Mouse (Mus musculus) adrenal gland, postnatal 25 days (tissue): ENCODE data around the gene Patl1. TPM values are rescaled to one million over a fixed set of nuclear protein-coding genes. Genes with fewer than 3 reads are reported as not detected.
"Not testable (repeated sequence)": the region's sequence is repeated elsewhere in the genome, so short reads cannot be mapped to it uniquely, and the experiment has no call there.

Experiments
- DNase-seq: peaks from one replicate; pipeline ENCODE4 v3.0.0; 2021; ENCODE audit warnings: mixed read lengths
- long read RNA-seq: library from polyadenylated mRNA; stranded (forward); transcript quantifications from one replicate; pipeline ENCODE4 v2.0.0, GENCODE M21; 2021
- total RNA-seq: library from RNA; stranded (reverse); gene quantifications from 2 replicates; pipeline ENCODE4 v1.2.3, GENCODE M21; 2021

Gene Patl1
- total RNA-seq, result 28.9 and 30.0 TPM in 2 replicates
- long read RNA-seq, full-length matches to known transcripts, result 2 of 10 reads
- long read RNA-seq, partial matches to known transcripts, result 5 of 10 reads
- long read RNA-seq, other reads (novel, unspliced or antisense), result 3 of 10 reads

- peak; percentile 99 for DNase-seq
Observed at GRCm38 (mm10) chr19:11912037-11912532, at the start of gene Patl1. Gene Patl1, plus strand, starts transcription at chr19:11912399.

- no peak for DNase-seq
Observed at GRCm38 (mm10) chr19:11867837-11868236, 44.4 kb upstream of the Patl1 start.

DNA sequence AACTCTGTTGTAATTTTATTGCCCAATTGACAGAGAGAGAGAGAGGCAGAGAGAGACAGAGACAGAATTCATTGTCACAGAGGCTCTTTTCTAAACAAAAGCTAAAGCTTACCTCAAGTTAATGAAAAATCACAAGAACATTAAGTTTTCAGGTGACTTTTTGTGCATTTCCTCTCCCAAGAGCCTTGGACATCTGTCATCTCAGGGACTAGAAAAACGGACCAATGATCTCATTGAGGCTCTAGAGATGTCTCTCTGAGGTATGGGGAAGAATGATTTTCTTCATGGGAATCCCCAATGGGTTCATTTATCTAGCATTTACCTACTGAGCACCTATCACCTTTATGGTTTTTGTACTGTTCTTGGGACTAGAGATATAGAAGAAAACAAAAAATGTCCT lies 37.2 kb upstream of the Patl1 start, which contains the start of gene Olfr1419:
Olfr1419 (minus strand) TSS at position 101 of the 400 bp plus-strand sequence.
- DNase-seq, result no peak

DNA sequence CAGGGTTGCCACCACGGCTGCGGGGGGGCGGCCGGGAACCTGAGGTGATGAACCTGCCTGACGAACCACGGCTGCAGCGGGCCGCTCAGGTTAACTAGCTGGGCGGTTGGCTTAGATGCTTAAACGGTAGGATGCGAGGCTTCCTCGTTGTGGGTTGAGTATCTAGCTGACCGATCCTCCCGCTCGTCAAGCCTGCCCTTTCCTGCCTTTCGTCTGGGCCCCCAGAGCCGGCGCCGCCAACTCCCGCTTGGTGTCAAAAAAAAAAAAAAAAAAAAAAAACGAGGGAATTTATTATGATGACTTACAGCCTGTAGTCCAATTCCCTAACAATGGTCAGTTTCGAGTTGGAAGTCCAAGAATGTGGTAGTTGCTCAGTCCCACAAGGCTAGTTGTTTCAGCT lies 33.8 kb upstream of the Patl1 start:
- DNase-seq, result not testable (repeated sequence)

- no peak for DNase-seq
Observed at GRCm38 (mm10) chr19:11886265-11886664, 25.9 kb upstream of the Patl1 start, which contains the start of gene Olfr1420. Gene Olfr1420, plus strand, starts transcription at chr19:11886565.

DNA sequence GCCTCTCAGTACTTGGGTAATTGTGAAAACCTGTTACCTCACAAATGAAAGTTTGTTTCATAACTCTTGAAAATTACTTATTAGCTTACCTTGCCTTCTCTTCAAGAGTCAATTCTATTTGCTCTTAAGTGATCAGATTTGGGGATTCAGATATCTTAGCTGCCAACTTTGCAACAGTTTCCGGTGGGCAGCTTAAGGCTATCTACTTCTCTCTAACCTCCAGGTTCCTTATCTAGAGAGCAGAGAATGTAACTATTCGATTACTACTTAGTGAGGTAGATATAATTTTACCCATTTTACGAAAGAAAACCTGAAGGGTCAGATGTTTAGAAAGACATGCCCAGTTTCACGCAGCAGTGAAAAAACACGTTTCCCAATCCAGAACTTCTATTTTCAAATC lies 1.2 kb upstream of the Patl1 start:
- no peak for DNase-seq

- DNase-seq, result peak; percentile 25
Observed at GRCm38 (mm10) chr19:11911603-11912002, 596 bp upstream of the Patl1 start.

DNA sequence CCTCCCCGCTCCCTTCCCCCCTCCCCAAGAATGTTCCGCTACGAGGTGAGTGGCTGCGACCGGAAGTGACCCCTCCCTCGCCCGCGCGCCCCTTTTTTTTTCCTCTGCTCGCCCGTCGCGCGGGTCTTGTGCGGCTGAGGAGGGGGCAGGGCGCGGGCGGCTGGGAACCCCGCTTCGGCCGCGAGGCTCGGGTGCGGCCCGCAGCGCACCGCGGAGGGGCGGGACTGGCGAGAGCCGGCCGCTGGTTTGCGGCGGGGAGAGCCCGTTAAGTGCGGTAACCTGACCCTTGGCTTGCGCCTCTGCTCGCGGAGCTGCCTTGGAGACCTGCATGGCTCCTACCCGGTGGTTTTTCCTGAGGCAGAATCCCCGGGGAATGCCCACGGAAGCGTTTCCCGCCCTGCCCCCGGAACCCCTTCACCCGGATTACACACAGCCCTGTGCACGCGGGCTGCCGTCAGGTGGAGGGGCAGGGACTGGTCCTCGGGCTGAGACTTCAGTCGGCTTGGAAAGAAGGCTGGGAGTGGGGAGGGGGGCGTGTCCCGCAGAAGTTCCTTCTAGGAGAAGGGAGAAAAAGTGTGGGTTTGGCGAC lies 428 bp downstream of the Patl1 start:
- peak; percentile 56 for DNase-seq

DNA sequence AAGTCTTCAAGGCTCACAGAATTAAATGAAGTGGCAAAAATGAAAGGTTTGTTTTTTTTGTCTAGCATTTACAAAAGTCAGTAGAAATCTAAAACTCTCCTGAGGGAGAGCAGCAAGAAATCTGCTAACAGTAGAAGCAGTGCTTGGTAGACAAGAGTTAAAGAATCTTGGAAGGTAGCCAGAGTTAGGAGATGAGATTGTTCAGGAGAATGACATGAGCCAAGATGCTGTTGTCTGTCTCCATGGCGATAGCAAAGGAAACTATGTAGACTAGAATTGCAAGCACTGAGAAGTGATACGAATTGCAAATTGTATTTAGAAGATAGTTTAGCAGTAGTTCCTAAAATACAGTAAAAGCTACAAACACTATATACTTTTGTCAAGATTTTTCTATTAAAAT lies 3.6 kb downstream of the Patl1 start:
- DNase-seq, result no peak

DNA sequence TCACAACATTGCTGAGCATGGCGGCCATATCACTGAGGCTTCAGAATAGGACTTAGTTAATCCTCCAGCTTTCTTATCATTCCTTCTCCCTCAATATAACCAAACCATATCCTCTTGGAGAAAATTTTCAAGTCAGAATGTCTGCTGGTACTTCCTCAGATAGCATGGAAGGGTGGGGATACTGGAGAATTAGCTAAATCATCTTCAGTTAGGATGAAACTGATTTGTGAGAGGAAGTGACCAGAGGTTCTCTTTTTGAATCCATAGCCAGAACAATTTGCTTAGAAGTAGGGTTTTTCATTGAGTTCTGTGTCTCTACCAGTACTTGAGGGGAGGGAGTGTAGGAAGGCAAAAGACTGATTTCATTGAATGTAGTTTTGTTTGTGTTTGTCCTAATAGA lies 9.9 kb downstream of the Patl1 start:
- DNase-seq, result no peak

- not testable (repeated sequence) for DNase-seq
Observed at GRCm38 (mm10) chr19:11922515-11922914, 10.3 kb downstream of the Patl1 start.

DNA sequence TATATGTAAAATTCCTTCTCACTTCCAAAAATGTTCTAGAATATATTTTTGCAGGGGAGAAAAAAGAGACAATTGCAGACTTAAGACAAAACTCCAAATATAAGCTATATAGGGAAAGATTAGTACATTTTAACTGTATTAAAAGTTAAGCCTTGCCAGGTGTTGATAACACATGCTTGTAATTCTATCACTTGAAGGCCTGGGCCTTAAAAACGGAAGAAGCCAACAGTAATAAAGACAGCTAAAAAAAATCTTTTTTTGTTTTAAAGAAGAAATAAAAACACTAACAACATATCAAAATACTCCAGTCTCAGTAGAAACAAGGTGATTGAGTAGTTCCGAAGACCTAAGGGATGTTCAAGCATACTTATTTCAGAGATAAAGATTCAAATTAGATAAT lies 14.2 kb downstream of the Patl1 start:
- DNase-seq, result no peak

DNA sequence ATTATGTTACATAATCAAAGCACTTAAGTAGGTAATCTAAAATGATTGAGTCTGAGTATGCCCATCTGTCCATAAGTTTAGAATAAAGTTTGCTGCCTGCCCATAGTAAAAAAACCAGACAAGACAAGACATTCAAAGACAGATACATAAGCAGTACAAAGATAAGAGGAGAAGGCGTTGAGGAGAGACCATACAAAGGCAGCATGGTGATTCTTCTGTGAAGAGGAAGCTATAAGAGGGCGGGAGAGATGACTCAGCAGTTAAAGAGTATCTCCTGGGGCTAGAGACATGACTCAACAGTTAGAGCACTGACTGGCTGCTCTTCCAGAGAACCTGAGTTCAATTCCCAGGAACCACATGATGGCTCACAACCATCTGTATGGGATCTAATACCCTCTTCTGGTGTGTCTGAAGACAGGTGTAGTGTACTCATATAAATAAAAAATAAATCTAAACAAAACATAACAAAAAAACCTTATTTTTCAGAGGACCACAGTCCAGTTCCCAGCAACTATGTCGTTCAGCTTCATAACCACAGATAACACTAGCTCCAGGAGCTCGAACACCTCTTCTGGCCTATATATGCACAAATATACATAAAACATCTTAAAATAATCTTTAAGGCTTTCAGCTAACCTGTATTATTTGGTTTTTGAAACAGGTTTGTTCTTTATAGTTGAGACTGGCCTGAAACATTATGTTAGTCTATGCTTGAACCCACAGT lies 16.0 kb downstream of the Patl1 start:
- DNase-seq, result no peak

- DNase-seq, result not testable (repeated sequence)
Observed at GRCm38 (mm10) chr19:11946460-11946859, 34.3 kb downstream of the Patl1 start.

DNA sequence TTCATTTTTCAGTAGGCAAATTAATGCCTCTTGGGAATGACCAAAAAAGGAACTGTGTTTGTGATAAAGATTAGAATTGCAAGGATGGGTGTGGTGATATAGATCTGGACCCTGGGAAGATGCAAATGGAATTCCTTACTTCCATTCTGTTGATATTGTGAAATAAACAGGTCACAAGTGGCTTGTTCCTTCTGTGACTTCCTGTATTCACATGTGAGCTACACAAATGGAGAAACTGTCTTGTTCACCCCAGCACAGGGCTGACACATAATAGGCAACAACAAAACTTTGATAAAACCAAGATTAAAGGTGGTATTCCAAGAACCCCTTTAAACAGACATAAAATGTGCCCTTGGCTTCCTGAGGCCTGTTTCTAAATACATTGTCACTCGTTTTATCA lies 37.7 kb downstream of the Patl1 start:
- DNase-seq, result no peak

DNA sequence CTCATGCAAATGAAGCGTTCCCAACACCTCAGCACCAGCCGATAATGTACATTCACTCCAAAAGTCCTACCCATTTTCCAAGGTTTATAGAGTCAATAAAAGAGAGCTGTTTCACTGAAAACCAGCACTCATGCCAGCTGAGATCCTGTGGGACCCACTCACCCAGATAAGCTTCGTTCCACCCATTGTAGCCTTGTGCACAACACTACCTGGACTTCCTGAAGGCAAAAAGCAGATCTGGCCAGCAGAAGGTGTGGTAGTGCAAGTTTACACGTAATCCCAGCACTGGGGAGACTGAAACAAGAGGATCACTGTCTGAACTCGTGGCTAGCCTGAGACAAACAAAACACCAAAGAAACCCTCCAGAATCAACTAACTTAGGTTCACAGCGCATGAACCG lies 38.5 kb downstream of the Patl1 start:
- no peak for DNase-seq

DNA sequence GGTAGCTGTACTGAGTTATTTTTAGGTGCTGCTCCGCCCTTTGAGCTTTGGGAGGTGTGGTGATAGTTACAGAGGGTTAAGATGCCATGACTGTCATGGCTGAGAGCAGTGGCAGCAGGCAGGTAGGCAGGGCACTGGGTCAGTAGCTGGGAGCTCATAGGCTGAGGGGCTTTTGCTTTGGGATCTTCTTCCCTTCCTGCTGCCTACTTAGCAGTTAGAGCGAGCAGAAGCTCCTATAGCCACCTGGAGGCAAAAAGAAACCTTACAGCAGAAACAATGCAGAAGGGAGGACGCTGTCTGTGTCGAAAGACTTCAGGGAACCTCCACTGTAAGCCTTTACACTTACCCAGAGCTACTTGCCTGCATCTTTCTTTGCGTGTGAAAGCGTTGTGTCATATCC lies 42.0 kb downstream of the Patl1 start:
- no peak for DNase-seq

- no peak for DNase-seq
Observed at GRCm38 (mm10) chr19:11956636-11957035, 44.4 kb downstream of the Patl1 start.

DNA sequence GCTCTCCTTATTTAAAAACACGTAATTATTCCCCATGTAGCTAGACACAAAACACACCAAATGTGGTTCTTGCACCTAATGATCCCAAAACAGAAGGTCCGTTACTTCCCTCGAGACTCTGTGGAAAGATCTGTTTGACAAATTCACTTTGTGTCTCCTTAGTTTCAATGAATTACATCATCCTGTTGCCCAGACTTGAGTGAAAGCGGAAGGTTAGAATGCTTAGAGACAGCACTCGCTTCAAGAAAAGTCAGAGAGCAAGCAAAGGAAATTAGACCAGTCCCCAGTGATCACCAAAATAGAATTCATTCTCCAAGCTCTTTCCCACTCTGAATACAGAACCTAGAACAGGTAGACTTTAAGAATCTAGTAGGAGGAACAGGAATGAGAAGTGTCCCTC lies 45.2 kb downstream of the Patl1 start:
- DNase-seq, result no peak

- no peak for DNase-seq
Observed at GRCm38 (mm10) chr19:11957846-11958245, 45.6 kb downstream of the Patl1 start.

DNA sequence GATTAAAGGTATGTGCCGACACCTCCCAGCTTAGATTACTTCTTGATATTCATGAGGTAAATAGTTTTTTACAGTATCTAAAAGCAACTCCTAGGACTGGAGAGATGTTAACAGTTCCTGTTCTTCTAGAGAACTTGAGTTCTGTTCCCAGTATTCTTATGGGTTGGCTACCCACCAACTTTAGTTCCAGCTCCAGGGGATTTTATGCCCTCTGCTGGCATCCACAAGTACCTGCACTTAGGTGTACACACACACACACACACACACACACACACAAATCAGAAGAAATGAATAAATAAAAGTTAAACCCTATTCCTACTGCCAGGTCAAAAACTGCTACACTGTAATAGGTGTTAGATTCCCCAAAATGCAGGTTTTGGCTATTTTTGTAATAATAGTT lies 52.1 kb downstream of the Patl1 start:
- no peak for DNase-seq

GRCm38 (mm10) chr19:11965023-11965942 lies 53.1 kb downstream of the Patl1 start, which contains the start of gene Osbp:
Gene Osbp, plus strand, starts transcription at chr19:11965941.
- DNase-seq, result peak; percentile 97
